Mouse (Mus musculus) CH12.LX (cell line): ENCODE results near the gene Upp1.

Source experiments
- CHD2 ChIP-seq: IDR thresholded peaks from 2 replicates; pipeline ENCODE4 v1.6.1; 2011; ENCODE audit warnings: low read length, improper control_type of control experiment
- CTCF ChIP-seq, 2 experiments: IDR thresholded peaks in 1 of 2; conservative IDR thresholded peaks in 1 of 2; 2 replicates each; pipeline ENCODE4 v1.5.1; 2011 to 2012; ENCODE audit warnings: low read depth in 2 of 2, low read length in 2 of 2, improper control_type of control experiment in 1 of 2, inconsistent platforms in 1 of 2, mild to moderate bottlenecking in 1 of 2, moderate library complexity in 1 of 2
- ELF1 ChIP-seq: IDR thresholded peaks from 2 replicates; pipeline ENCODE4 v1.6.1; 2014; ENCODE audit warnings: low read depth, mild to moderate bottlenecking, inconsistent platforms, low read length, improper control_type of control experiment
- EP300 ChIP-seq: IDR thresholded peaks from 2 replicates; pipeline ENCODE4 v1.6.1; 2011; ENCODE audit warnings: low read length, improper control_type of control experiment
- GABPA ChIP-seq: IDR thresholded peaks from 2 replicates; pipeline ENCODE4 v1.6.1; 2012; ENCODE audit warnings: low read depth, low read length, improper control_type of control experiment, inconsistent platforms; ENCODE audit not compliant: insufficient replicate concordance
- HCFC1 ChIP-seq: IDR thresholded peaks from 2 replicates; pipeline ENCODE4 v1.6.1; 2012; ENCODE audit warnings: low read depth, mild to moderate bottlenecking, inconsistent platforms, low read length, improper control_type of control experiment
- KAT2A ChIP-seq: IDR thresholded peaks from 2 replicates; pipeline ENCODE4 v1.6.1; 2012; ENCODE audit warnings: low read length, improper control_type of control experiment, inconsistent platforms; ENCODE audit not compliant: insufficient replicate concordance
- MAFK ChIP-seq: IDR thresholded peaks from 2 replicates; pipeline ENCODE4 v1.6.1; 2011; ENCODE audit warnings: low read length, improper control_type of control experiment; ENCODE audit not compliant: insufficient replicate concordance
- POLR2A ChIP-seq: IDR thresholded peaks from 2 replicates; pipeline ENCODE4 v1.6.1; 2011; ENCODE audit warnings: low read depth, mild to moderate bottlenecking, improper control_type of control experiment, low read length
- SIN3A ChIP-seq: IDR thresholded peaks from 2 replicates; pipeline ENCODE4 v1.6.1; 2012; ENCODE audit warnings: low read length, improper control_type of control experiment, inconsistent platforms
- TBP ChIP-seq: conservative IDR thresholded peaks from 2 replicates; pipeline ENCODE4 v1.6.1; 2011; ENCODE audit warnings: low read depth, low read length, improper control_type of control experiment
- USF1 ChIP-seq: IDR thresholded peaks from 2 replicates; pipeline ENCODE4 v1.6.1; 2014; ENCODE audit warnings: low read depth, mild to moderate bottlenecking, inconsistent platforms, low read length, improper control_type of control experiment
- ZMIZ1 ChIP-seq: IDR thresholded peaks from 2 replicates; pipeline ENCODE4 v1.6.1; 2012; ENCODE audit warnings: low read depth, mild to moderate bottlenecking, inconsistent platforms, low read length, improper control_type of control experiment

DNA sequence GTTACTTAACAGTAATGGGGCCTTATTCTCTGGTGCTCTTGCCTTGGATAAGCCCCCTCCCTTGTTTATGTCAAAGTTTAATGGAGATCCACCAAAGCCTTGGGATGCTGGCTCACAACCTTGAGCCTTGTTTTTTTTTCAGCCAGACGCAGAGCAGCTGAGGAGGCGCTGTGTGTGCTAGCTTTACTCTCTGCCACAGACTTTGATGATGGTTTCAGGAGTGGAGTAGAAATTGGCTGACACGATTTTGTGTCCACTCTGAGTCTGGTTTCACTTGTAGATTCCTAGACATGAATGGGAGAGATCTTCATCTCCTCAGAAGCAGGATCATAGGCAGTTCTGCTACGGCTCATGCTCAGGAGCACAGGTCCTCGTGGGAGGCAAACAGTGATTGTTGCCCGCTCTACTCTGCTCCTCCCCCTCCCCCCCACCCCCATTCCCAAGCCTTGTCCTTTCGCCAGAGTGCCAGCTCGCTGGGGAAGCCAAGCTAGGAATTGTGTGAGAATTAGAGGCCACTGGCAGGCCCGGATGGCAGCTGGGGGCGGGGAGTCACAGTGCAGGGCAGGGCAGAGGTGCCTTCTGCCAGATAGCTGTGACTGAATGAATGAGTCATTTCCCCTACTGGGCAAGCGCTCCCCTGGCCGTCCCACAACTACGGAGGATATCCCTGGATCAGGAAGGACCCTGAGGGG lies 399 bp upstream of the Upp1 start:
- TF ChIP-seq CTCF (conservative IDR thresholded peaks at IDR 0.05 in 1 of 2, IDR thresholded peaks at IDR 0.05 in 1 of 2; ENCODE audit: low read depth in 2 of 2, low read length in 2 of 2): no peak
- no peak for TF ChIP-seq CHD2
- no peak for TF ChIP-seq GABPA
- TF ChIP-seq USF1: no peak
- no peak for TF ChIP-seq ELF1
- no peak for TF ChIP-seq MAFK
- no peak for TF ChIP-seq SIN3A
- TF ChIP-seq HCFC1: no peak
- TF ChIP-seq KAT2A: no peak
- no peak for TF ChIP-seq TBP
- no peak for TF ChIP-seq EP300
- no peak for TF ChIP-seq POLR2A
- no peak for TF ChIP-seq ZMIZ1
